Mouse (Mus musculus) kidney, embryonic 14.5 days (tissue): Measurements from ENCODE around the gene Runx2. TPM values are rescaled to one million over a fixed set of nuclear protein-coding genes. Genes with fewer than 3 reads are reported as not detected.

Experiments used
- ATAC-seq: fragments of 200-750 bp; cut with Nextera tagmentation; 2 replicates; pipeline ENCODE4 v1.8.0; 2017; ENCODE audit warnings: moderate number of reproducible peaks, mild to moderate bottlenecking, moderate TSS enrichment, moderate library complexity; ENCODE audit not compliant: low FRiP score, low TSS enrichment
- H3K27ac ChIP-seq: fragments of 300-500 bp; sonication (generic); 2 replicates; pipeline ENCODE4 v1.5.1; 2014; ENCODE audit warnings: low read depth, mild to moderate bottlenecking, low read length, moderate library complexity, mixed read lengths
- H3K27me3 ChIP-seq: fragments of 300-500 bp; sonication (generic); 2 replicates; pipeline ENCODE4 v1.6.1; 2014; ENCODE audit warnings: mild to moderate bottlenecking, low read length; ENCODE audit not compliant: control insufficient read depth, insufficient read depth
- H3K36me3 ChIP-seq: fragments of 300-500 bp; sonication (generic); 2 replicates; pipeline ENCODE4 v1.6.1; 2014; ENCODE audit warnings: low read length, mixed read lengths; ENCODE audit not compliant: control insufficient read depth, insufficient read depth
- H3K4me1 ChIP-seq: fragments of 300-500 bp; sonication (generic); 2 replicates; pipeline ENCODE4 v1.6.1; 2014; ENCODE audit warnings: low read length, mixed read lengths; ENCODE audit not compliant: control insufficient read depth, insufficient read depth
- H3K4me2 ChIP-seq: fragments of 300-500 bp; sonication (generic); replicated peaks from 2 replicates; pipeline ENCODE4 v1.6.1; 2014; ENCODE audit warnings: low read depth, mild to moderate bottlenecking, low read length
- H3K4me3 ChIP-seq: fragments of 300-500 bp; sonication (generic); 2 replicates; pipeline ENCODE4 v1.5.1; 2014; ENCODE audit warnings: mild to moderate bottlenecking, low read length
- H3K9ac ChIP-seq: fragments of 300-500 bp; sonication (generic); 2 replicates; pipeline ENCODE4 v1.6.1; 2014; ENCODE audit warnings: low read depth, mild to moderate bottlenecking, low read length, moderate library complexity
- H3K9me3 ChIP-seq: fragments of 300-500 bp; sonication (generic); 2 replicates; pipeline ENCODE4 v1.6.1; 2016; ENCODE audit warnings: low read length; ENCODE audit not compliant: control insufficient read depth
- WGBS: fragments of 180-500 bp; shearing (Covaris S2); extraction: QIAGEN DNeasy Blood & Tissue Kit; methylation state at CpG from one replicate; pipeline ENCODE4 v1.1.7; 2014; 5-methylcytosine and 5-hydroxymethylcytosine counted together
- polyA plus RNA-seq: library from polyadenylated mRNA; unstranded; fragments of >200 nt; fragmentation: Nextera tagmentation; extraction: Ambion mirVana; gene quantifications from 2 replicates; pipeline ENCODE4 v1.2.1, GENCODE M21; 2014

Runx2 gene
- polyA plus RNA-seq, 1 experiment from 2014 or later: 2.4 TPM

GRCm38 (mm10) chr17:44650431-44650830, 164.2 kb downstream of the Runx2 start:
- ATAC-seq: no peak

GRCm38 (mm10) chr17:44649056-44649455, 165.5 kb downstream of the Runx2 start:
- 13% methylated on average over 8 of the region's 8 CpGs for WGBS
- Histone ChIP-seq H3K27me3 (no peaks in the 10 kb centered on the region), H3K9me3 (no peaks in the 10 kb centered on the region)

More at GRCm38 (mm10) chr17:44650431-44650830, 164.2 kb downstream of the Runx2 start:
- no peak overlapping the region for H3K4me3 ChIP-seq
- no peaks in the 10 kb centered on the region for H3K36me3 ChIP-seq
- H3K4me2 ChIP-seq: no peak overlapping the region
- no peak overlapping the region for H3K27ac ChIP-seq
- H3K4me1 ChIP-seq: no peaks in the 10 kb centered on the region
- no peaks in the 10 kb centered on the region for H3K9me3 ChIP-seq
- WGBS: 80% methylated on average over 2 of the region's 2 CpGs
- no peaks in the 10 kb centered on the region for H3K27me3 ChIP-seq
- H3K9ac ChIP-seq: no peak overlapping the region

GRCm38 (mm10) chr17:44647916-44648315, 166.7 kb downstream of the Runx2 start:
- Histone ChIP-seq H3K4me3 (no peak overlapping the region), H3K9me3 (no peaks in the 10 kb centered on the region), H3K9ac (no peak overlapping the region), H3K4me2 (no peak overlapping the region), H3K27ac (no peak overlapping the region), H3K36me3 (no peaks in the 10 kb centered on the region), H3K27me3 (no peaks in the 10 kb centered on the region), H3K4me1 (no peaks in the 10 kb centered on the region)
- 84% methylated on average over 6 of the region's 6 CpGs for WGBS
- ATAC-seq: no peak

More at GRCm38 (mm10) chr17:44649056-44649455, 165.5 kb downstream of the Runx2 start:
- no peak for ATAC-seq
- Histone ChIP-seq H3K27ac (no peak overlapping the region), H3K4me3 (no peak overlapping the region), H3K9ac (no peak overlapping the region), H3K4me1 (no peaks in the 10 kb centered on the region), H3K36me3 (no peaks in the 10 kb centered on the region), H3K4me2 (no peak overlapping the region)

GRCm38 (mm10) chr17:44645146-44645545, 169.5 kb downstream of the Runx2 start:
- ATAC-seq: no peak
- 79% methylated on average over 8 of the region's 8 CpGs for WGBS
- H3K36me3 ChIP-seq: no peaks in the 10 kb centered on the region
- H3K9me3 ChIP-seq: no peaks in the 10 kb centered on the region
- no peak overlapping the region for H3K4me2 ChIP-seq
- no peaks in the 10 kb centered on the region for H3K4me1 ChIP-seq
- H3K27me3 ChIP-seq: no peaks in the 10 kb centered on the region
- no peak overlapping the region for H3K27ac ChIP-seq
- H3K9ac ChIP-seq: no peak overlapping the region
- no peak overlapping the region for H3K4me3 ChIP-seq

- H3K27me3 ChIP-seq: no peaks in the 10 kb centered on the region
- H3K4me1 ChIP-seq: no peaks in the 10 kb centered on the region
- H3K4me2 ChIP-seq: no peak overlapping the region
- H3K36me3 ChIP-seq: no peaks in the 10 kb centered on the region
- no peak overlapping the region for H3K4me3 ChIP-seq
- H3K9me3 ChIP-seq: no peaks in the 10 kb centered on the region
- ATAC-seq: no peak
- H3K27ac ChIP-seq: no peak overlapping the region
- WGBS: 85% methylated on average over 6 of the region's 6 CpGs
- no peak overlapping the region for H3K9ac ChIP-seq
These were observed 171.3 kb downstream of the Runx2 start for GRCm38 (mm10) chr17:44643260-44643659.

- ATAC-seq: no peak
- no peak overlapping the region for H3K9ac ChIP-seq
- no peaks in the 10 kb centered on the region for H3K36me3 ChIP-seq
- 84% methylated on average over 4 of the region's 4 CpGs for WGBS
- no peaks in the 10 kb centered on the region for H3K4me1 ChIP-seq
- H3K4me3 ChIP-seq: no peak overlapping the region
- H3K27ac ChIP-seq: no peak overlapping the region
- H3K27me3 ChIP-seq: no peaks in the 10 kb centered on the region
- H3K4me2 ChIP-seq: no peak overlapping the region
- no peaks in the 10 kb centered on the region for H3K9me3 ChIP-seq
These were observed 172.5 kb downstream of the Runx2 start for GRCm38 (mm10) chr17:44642126-44642525.

GRCm38 (mm10) chr17:44640910-44641309, 173.7 kb downstream of the Runx2 start:
- H3K36me3 ChIP-seq: no peaks in the 10 kb centered on the region
- no peaks in the 10 kb centered on the region for H3K27me3 ChIP-seq
- no peaks in the 10 kb centered on the region for H3K4me1 ChIP-seq
- no peak overlapping the region for H3K27ac ChIP-seq
- ATAC-seq: no peak
- H3K4me3 ChIP-seq: no peak overlapping the region
- no peak overlapping the region for H3K4me2 ChIP-seq
- 82% methylated on average over 3 of the region's 3 CpGs for WGBS
- no peaks in the 10 kb centered on the region for H3K9me3 ChIP-seq
- no peak overlapping the region for H3K9ac ChIP-seq

GRCm38 (mm10) chr17:44639446-44639845, 175.2 kb downstream of the Runx2 start:
- Histone ChIP-seq H3K9me3 (no peaks in the 10 kb centered on the region), H3K4me2 (no peak overlapping the region), H3K36me3 (no peaks in the 10 kb centered on the region), H3K27ac (no peak overlapping the region), H3K27me3 (no peaks in the 10 kb centered on the region), H3K4me1 (no peaks in the 10 kb centered on the region), H3K4me3 (no peak overlapping the region), H3K9ac (no peak overlapping the region)
- ATAC-seq: no peak
- WGBS: 86% methylated on average over 14 of the region's 14 CpGs

GRCm38 (mm10) chr17:44637181-44637880, 177.3 kb downstream of the Runx2 start:
- Histone ChIP-seq H3K4me3 (no peak overlapping the region), H3K27me3 (no peaks in the 10 kb centered on the region), H3K9ac (no peak overlapping the region), H3K9me3 (no peaks in the 10 kb centered on the region), H3K36me3 (no peaks in the 10 kb centered on the region), H3K4me1 (no peaks in the 10 kb centered on the region), H3K27ac (no peak overlapping the region), H3K4me2 (no peak overlapping the region)
- WGBS: 57% methylated on average over 10 of the region's 10 CpGs
- ATAC-seq: peak; percentile 60; the same call in 1 of the 2 replicates
